In the genomic region with DNA sequence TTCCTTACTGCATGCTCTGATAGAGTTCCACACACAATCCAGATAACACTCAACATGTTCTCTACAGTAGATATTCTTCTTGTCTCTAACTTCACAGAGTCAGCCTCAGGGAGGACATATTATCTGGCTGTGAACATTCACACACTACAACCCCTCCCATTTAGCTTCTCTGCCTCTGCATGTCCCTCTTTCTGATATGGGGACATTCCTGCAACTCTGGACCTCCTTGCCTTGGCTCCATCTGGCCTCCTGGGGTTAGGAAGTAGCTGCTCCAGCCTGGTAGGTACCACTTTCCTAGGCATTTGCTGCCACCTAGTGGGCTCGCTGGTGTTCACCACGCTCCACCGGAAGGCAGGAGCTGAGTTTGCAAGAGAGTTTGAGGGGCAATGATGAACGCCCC, we compare ENCODE assay signal across 8 mouse cellular contexts. TPM values are rescaled to one million over a fixed set of nuclear protein-coding genes. Genes with fewer than 3 reads are reported as not detected.
DNase-seq lines count a peak whose midpoint lies in the region; ATAC-seq and TF ChIP-seq lines count a peak whose summit lies in the region.

No protein-coding gene starts in this region.

- H3K9ac ChIP-seq in embryonic facial prominence, embryonic 15.5 days, result no peak overlapping the region
- no peak overlapping the region for H3K9ac ChIP-seq in heart, embryonic 11.5 days (ENCODE audit: low read depth, low read length)
- H3K9ac ChIP-seq in kidney, embryonic 14.5 days (ENCODE audit: low read depth, low read length), result no peak overlapping the region
- no peak overlapping the region for H3K9ac ChIP-seq in liver, embryonic 13.5 days
- no peak overlapping the region for H3K9ac ChIP-seq in neural tube, embryonic 12.5 days

- DNase-seq in CD4-positive helper T cell, adult 2 months (ENCODE audit: low read depth, low spot score), result peak; percentile 81
- DNase-seq in adrenal gland, postnatal 4 days (ENCODE audit: low spot score in 2 of 2), result peak; percentile 53 to 62
- DNase-seq in liver, embryonic 13.5 days, result peak; percentile 81

- 0 out of 2 replicates have a peak, but pooled peaks cover 5% of the 10 kb centered on the region for H3K36me3 ChIP-seq in embryonic facial prominence, embryonic 15.5 days
- H3K36me3 ChIP-seq in heart, embryonic 11.5 days (ENCODE audit: control insufficient read depth, insufficient read depth, low read length), result no peaks in the 10 kb centered on the region
- peaks cover 4% of the 10 kb centered on the region; the same call in 1 of the 2 replicates for H3K36me3 ChIP-seq in kidney, embryonic 14.5 days (ENCODE audit: control insufficient read depth, insufficient read depth, low read length)
- peaks cover 12% of the 10 kb centered on the region for H3K36me3 ChIP-seq in liver, embryonic 13.5 days
- peaks cover 5% of the 10 kb centered on the region; the same call in 1 of the 2 replicates for H3K36me3 ChIP-seq in neural tube, embryonic 12.5 days
- H3K36me3 ChIP-seq in testis, adult 2 months (ENCODE audit: control insufficient read depth, insufficient read depth, low read length), result no peaks in the 10 kb centered on the region

- under 1% methylated on average over 4 of the region's 4 CpGs for WGBS in embryonic facial prominence, embryonic 15.5 days
- WGBS in heart, embryonic 11.5 days (ENCODE audit: insufficient replicate concordance), result 2% methylated on average over 4 of the region's 4 CpGs
- 1% methylated on average over 4 of the region's 4 CpGs for WGBS in kidney, embryonic 14.5 days
- 3% methylated on average over 4 of the region's 4 CpGs for WGBS in liver, embryonic 13.5 days (ENCODE audit: insufficient replicate concordance)
- WGBS in neural tube, embryonic 12.5 days, result 2% methylated on average over 4 of the region's 4 CpGs

- TF ChIP-seq POLR2A in testis, adult 2 months (IDR thresholded peaks at IDR 0.05; ENCODE audit: control insufficient read depth, low read depth, low read length), result no peak

- H3K27ac ChIP-seq in embryonic facial prominence, embryonic 15.5 days (replicated peaks), result no peak overlapping the region
- no peak overlapping the region for H3K27ac ChIP-seq in heart, embryonic 11.5 days (ENCODE audit: low read depth, low read length)
- no peak overlapping the region for H3K27ac ChIP-seq in kidney, embryonic 14.5 days (ENCODE audit: low read depth, low read length)
- peak overlapping the region; percentile 70 for H3K27ac ChIP-seq in liver, embryonic 13.5 days
- H3K27ac ChIP-seq in neural tube, embryonic 12.5 days, result no peak overlapping the region
- no peak overlapping the region for H3K27ac ChIP-seq in testis, adult 2 months (ENCODE audit: control insufficient read depth, insufficient read depth, low read depth, low read length)

- H3K4me3 ChIP-seq in embryonic facial prominence, embryonic 15.5 days (replicated peaks), result no peak overlapping the region
- no peak overlapping the region for H3K4me3 ChIP-seq in heart, embryonic 11.5 days (ENCODE audit: low read depth, low read length)
- no peak overlapping the region for H3K4me3 ChIP-seq in kidney, embryonic 14.5 days (ENCODE audit: low read length)
- H3K4me3 ChIP-seq in liver, embryonic 13.5 days (replicated peaks), result no peak overlapping the region
- H3K4me3 ChIP-seq in neural tube, embryonic 12.5 days, result no peak overlapping the region
- H3K4me3 ChIP-seq in testis, adult 2 months (ENCODE audit: control insufficient read depth, low read depth, low read length), result no peak overlapping the region

- no peak overlapping the region for H3K4me2 ChIP-seq in embryonic facial prominence, embryonic 15.5 days (replicated peaks)
- H3K4me2 ChIP-seq in heart, embryonic 11.5 days, result no peak overlapping the region
- no peak overlapping the region for H3K4me2 ChIP-seq in kidney, embryonic 14.5 days (replicated peaks; ENCODE audit: low read depth, low read length)
- H3K4me2 ChIP-seq in liver, embryonic 13.5 days, result peak overlapping the region; percentile 53
- no peak overlapping the region for H3K4me2 ChIP-seq in neural tube, embryonic 12.5 days (replicated peaks)

- ATAC-seq in embryonic facial prominence, embryonic 15.5 days (ENCODE audit: insufficient number of reproducible peaks, low FRiP score, low TSS enrichment, low read depth), result 0 out of 2 replicates have a peak, but pooled peaks have one; percentile 57
- ATAC-seq in heart, embryonic 11.5 days (replicated peaks; ENCODE audit: insufficient number of reproducible peaks, low FRiP score, low TSS enrichment), result peak; percentile 37; the same call in 1 of the 2 replicates
- ATAC-seq in kidney, embryonic 14.5 days (ENCODE audit: low FRiP score, low TSS enrichment), result peak; percentile 79; the same call in 1 of the 2 replicates
- ATAC-seq in liver, embryonic 13.5 days (ENCODE audit: low read depth), result peak; percentile 89
- ATAC-seq in neural tube, embryonic 12.5 days (ENCODE audit: low FRiP score, low read depth), result peak; percentile 56; the same call in 1 of the 2 replicates

- H3K9me3 ChIP-seq in embryonic facial prominence, embryonic 15.5 days (replicated peaks), result no peaks in the 10 kb centered on the region
- H3K9me3 ChIP-seq in heart, embryonic 11.5 days (replicated peaks; ENCODE audit: control insufficient read depth, low read length), result no peaks in the 10 kb centered on the region
- no peaks in the 10 kb centered on the region for H3K9me3 ChIP-seq in kidney, embryonic 14.5 days (ENCODE audit: control insufficient read depth, low read length)
- H3K9me3 ChIP-seq in liver, embryonic 13.5 days (replicated peaks), result no peaks in the 10 kb centered on the region
- no peaks in the 10 kb centered on the region for H3K9me3 ChIP-seq in neural tube, embryonic 12.5 days

- no peaks in the 10 kb centered on the region for H3K27me3 ChIP-seq in embryonic facial prominence, embryonic 15.5 days
- H3K27me3 ChIP-seq in heart, embryonic 11.5 days (ENCODE audit: control insufficient read depth, insufficient read depth, low read length), result no peaks in the 10 kb centered on the region
- H3K27me3 ChIP-seq in kidney, embryonic 14.5 days (ENCODE audit: control insufficient read depth, insufficient read depth, low read length), result no peaks in the 10 kb centered on the region
- H3K27me3 ChIP-seq in liver, embryonic 13.5 days, result no peaks in the 10 kb centered on the region
- no peaks in the 10 kb centered on the region for H3K27me3 ChIP-seq in neural tube, embryonic 12.5 days (replicated peaks)
- no peaks in the 10 kb centered on the region for H3K27me3 ChIP-seq in testis, adult 2 months (ENCODE audit: control insufficient read depth, insufficient read depth, low read length)

- TF ChIP-seq CTCF in testis, adult 2 months (IDR thresholded peaks at IDR 0.05; ENCODE audit: control insufficient read depth, insufficient read depth, insufficient replicate concordance, low read depth, low read length), result peak; percentile 90; the same call in 1 of the 2 replicates

- H3K4me1 ChIP-seq in embryonic facial prominence, embryonic 15.5 days, result no peaks in the 10 kb centered on the region
- peaks cover 6% of the 10 kb centered on the region for H3K4me1 ChIP-seq in heart, embryonic 11.5 days (ENCODE audit: control insufficient read depth, insufficient read depth, low read length)
- H3K4me1 ChIP-seq in kidney, embryonic 14.5 days (ENCODE audit: control insufficient read depth, insufficient read depth, low read length), result no peaks in the 10 kb centered on the region
- H3K4me1 ChIP-seq in liver, embryonic 13.5 days (replicated peaks), result peaks cover 41% of the 10 kb centered on the region
- H3K4me1 ChIP-seq in neural tube, embryonic 12.5 days, result peaks cover 14% of the 10 kb centered on the region
- H3K4me1 ChIP-seq in testis, adult 2 months (ENCODE audit: control insufficient read depth, insufficient read depth, low read length), result peaks cover 5% of the 10 kb centered on the region

RNA-seq across cellular contexts. Expression of a gene that starts 14.5 kb away (rescaled TPM):
- 100 to 1,000 TPM; 148 to 195 TPM for total RNA-seq in adrenal gland, postnatal 4 days (2021)
- 362 and 371 TPM in 2 replicates for polyA plus RNA-seq in embryonic facial prominence, embryonic 15.5 days (2015; fragmentation: Nextera tagmentation; extraction: Ambion mirVana)
- polyA plus RNA-seq in heart, embryonic 11.5 days (2014; fragmentation: Nextera tagmentation; extraction: Ambion mirVana), result 449 and 491 TPM in 2 replicates
- 286 and 318 TPM in 2 replicates for polyA plus RNA-seq in kidney, embryonic 14.5 days (2014; fragmentation: Nextera tagmentation; extraction: Ambion mirVana)
- 248 and 292 TPM in 2 replicates for polyA plus RNA-seq in liver, embryonic 13.5 days (2015; fragmentation: Nextera tagmentation; extraction: Ambion mirVana)
- 507 and 538 TPM in 2 replicates for polyA plus RNA-seq in neural tube, embryonic 12.5 days (2016; fragmentation: Nextera tagmentation; extraction: Ambion mirVana)
- 37.4 and 41.2 TPM in 2 replicates for polyA plus RNA-seq in testis, adult 2 months (2012; rRNA removed)

Comparison
In these comparisons a context has a peak if more than half of its experiments do, and no peak if none do; other contexts are left out.
1. ATAC-seq: peak in every context shown above with its lines; median percentile 89 in liver, embryonic 13.5 days; 79 in kidney, embryonic 14.5 days; 57 in embryonic facial prominence, embryonic 15.5 days; 56 in neural tube, embryonic 12.5 days; 37 in heart, embryonic 11.5 days.